Mouse (Mus musculus): Measurements from ENCODE around the gene Gm20422.
"Not testable (repeated sequence)": the region's sequence is repeated elsewhere in the genome, so short reads cannot be mapped to it uniquely, and the experiment has no call there.

Gene Gm20422

DNA sequence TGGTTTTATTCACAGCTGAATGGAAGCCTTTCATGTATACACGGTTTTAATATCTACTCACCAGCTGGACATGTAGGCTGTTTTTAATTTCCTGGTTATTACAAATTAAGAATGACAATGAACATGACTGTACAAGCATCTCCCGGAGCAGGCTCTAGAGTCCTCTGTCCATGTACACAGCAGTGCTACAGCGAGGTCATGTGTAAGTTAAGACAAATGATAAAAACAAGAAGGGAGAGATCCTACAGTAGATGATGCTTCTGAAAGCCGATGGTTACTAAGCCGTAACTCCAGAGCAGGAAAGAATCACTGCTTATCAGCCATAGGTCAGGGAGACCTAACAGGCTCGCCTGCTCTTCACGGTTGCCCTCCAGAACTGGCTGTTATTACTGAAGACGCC lies 61.2 kb downstream of the Gm20422 start:
- H3K4me3 ChIP-seq (replicated peaks; ENCODE audit: low read length): no peak overlapping the region
- no peak for TF ChIP-seq CTCF (conservative IDR thresholded peaks at IDR 0.05; ENCODE audit: low read length)
- TF ChIP-seq NANOG (IDR thresholded peaks at IDR 0.05; ENCODE audit: borderline replicate concordance, low read length): no peak
- no peak for TF ChIP-seq POU5F1 (IDR thresholded peaks at IDR 0.05; ENCODE audit: borderline replicate concordance, low read length)
- H3K4me1 ChIP-seq (replicated peaks; ENCODE audit: low read depth, low read length): no peaks in the 10 kb centered on the region
- H3K27me3 ChIP-seq (ENCODE audit: insufficient read depth, low read length): no peaks in the 10 kb centered on the region
- H3K9me3 ChIP-seq (ENCODE audit: low read length): peaks cover 45% of the 10 kb centered on the region
- H3K36me3 ChIP-seq (ENCODE audit: insufficient read depth, low read length): no peaks in the 10 kb centered on the region

- Histone ChIP-seq H3K36me3 (ENCODE audit: insufficient read depth, low read length) (peaks cover 16% of the 10 kb centered on the region; the same call in 1 of the 2 replicates), H3K9me3 (ENCODE audit: low read length) (peaks cover 41% of the 10 kb centered on the region)
- H3K4me3 ChIP-seq (replicated peaks; ENCODE audit: low read length); H3K27me3 ChIP-seq (ENCODE audit: insufficient read depth, low read length); H3K4me1 ChIP-seq (replicated peaks; ENCODE audit: low read depth, low read length): not testable (repeated sequence)
Measured at GRCm38 (mm10) chr8:69710624-69711023, 64.1 kb downstream of the Gm20422 start, which contains the start of gene Zfp869. Gene Zfp869 (minus strand): TSS chr8:69710724.

DNA sequence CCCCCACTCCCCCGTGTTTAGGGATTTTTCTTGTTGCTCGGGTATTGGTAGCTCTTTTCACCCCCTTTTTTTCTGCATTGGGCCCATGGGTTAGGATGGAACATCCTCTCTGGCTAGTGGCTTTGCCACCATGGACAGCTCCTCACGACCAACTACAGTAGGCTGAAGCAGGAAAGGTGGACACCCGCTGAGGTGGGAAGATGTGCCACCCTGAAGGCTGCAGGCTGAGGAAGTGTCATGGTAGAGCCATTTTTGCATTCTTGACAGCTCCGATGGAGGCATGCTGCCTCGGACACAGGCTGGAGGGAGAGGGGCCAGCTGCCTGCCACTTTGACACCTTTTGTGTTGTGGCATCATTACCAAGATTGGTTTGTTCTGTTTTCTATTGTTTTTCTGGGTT lies 72.9 kb downstream of the Gm20422 start:
- H3K36me3 ChIP-seq (ENCODE audit: insufficient read depth, low read length): peaks cover 9% of the 10 kb centered on the region; the same call in 1 of the 2 replicates
- no peaks in the 10 kb centered on the region for H3K27me3 ChIP-seq (ENCODE audit: insufficient read depth, low read length)
- H3K4me1 ChIP-seq (replicated peaks; ENCODE audit: low read depth, low read length): no peaks in the 10 kb centered on the region
- H3K4me3 ChIP-seq (replicated peaks; ENCODE audit: low read length): no peak overlapping the region
- H3K9me3 ChIP-seq (ENCODE audit: low read length): peaks cover 9% of the 10 kb centered on the region
- TF ChIP-seq POU5F1 (IDR thresholded peaks at IDR 0.05; ENCODE audit: borderline replicate concordance, low read length) (no peak), CTCF (conservative IDR thresholded peaks at IDR 0.05; ENCODE audit: low read length) (no peak), NANOG (IDR thresholded peaks at IDR 0.05; ENCODE audit: borderline replicate concordance, low read length) (no peak)
